Mouse (Mus musculus) stomach, embryonic 16.5 days (tissue): ENCODE results near the gene Bicral. TPM values are rescaled to one million over a fixed set of nuclear protein-coding genes. Genes with fewer than 3 reads are reported as not detected.
"Not testable (repeated sequence)": the region's sequence is repeated elsewhere in the genome, so short reads cannot be mapped to it uniquely, and the experiment has no call there.

ENCODE experiments used
- ATAC-seq: fragments of 200-750 bp; cut with Nextera tagmentation; 2 replicates; pipeline ENCODE4 v1.8.0; 2017; ENCODE audit warnings: moderate number of reproducible peaks, moderate TSS enrichment; ENCODE audit not compliant: insufficient read depth, low FRiP score
- H3K27ac ChIP-seq: fragments of 300-500 bp; sonication (generic); 2 replicates; pipeline ENCODE4 v1.5.1; 2014; ENCODE audit warnings: low read length
- H3K27me3 ChIP-seq: fragments of 300-500 bp; sonication (generic); 2 replicates; pipeline ENCODE4 v1.6.1; 2014; ENCODE audit warnings: low read length, control low read depth, mixed read lengths; ENCODE audit not compliant: control insufficient read depth, insufficient read depth
- H3K36me3 ChIP-seq: fragments of 300-500 bp; sonication (generic); 2 replicates; pipeline ENCODE4 v1.6.1; 2014; ENCODE audit warnings: low read length; ENCODE audit not compliant: control insufficient read depth, insufficient read depth
- H3K4me1 ChIP-seq: fragments of 300-500 bp; sonication (generic); 2 replicates; pipeline ENCODE4 v1.6.1; 2014; ENCODE audit warnings: low read length, control low read depth, mixed read lengths; ENCODE audit not compliant: control insufficient read depth, insufficient read depth
- H3K4me2 ChIP-seq: fragments of 300-500 bp; sonication (generic); 2 replicates; pipeline ENCODE4 v1.6.1; 2014; ENCODE audit warnings: low read depth, low read length, mixed read lengths
- H3K4me3 ChIP-seq: fragments of 300-500 bp; sonication (generic); replicated peaks from 2 replicates; pipeline ENCODE4 v1.5.1; 2014; ENCODE audit warnings: mild to moderate bottlenecking, low read length
- H3K9ac ChIP-seq: fragments of 300-500 bp; sonication (generic); 2 replicates; pipeline ENCODE4 v1.6.1; 2014; ENCODE audit warnings: low read length
- H3K9me3 ChIP-seq: fragments of 300-500 bp; sonication (generic); replicated peaks from 2 replicates; pipeline ENCODE4 v1.6.1; 2016; ENCODE audit warnings: low read length, control low read depth; ENCODE audit not compliant: control insufficient read depth
- WGBS: fragments of 180-500 bp; shearing (Covaris S2); extraction: QIAGEN DNeasy Blood & Tissue Kit; methylation state at CpG from one replicate; pipeline ENCODE4 v1.1.7; 2014; 5-methylcytosine and 5-hydroxymethylcytosine counted together
- polyA plus RNA-seq: library from polyadenylated mRNA; unstranded; fragments of >200 nt; fragmentation: Nextera tagmentation; extraction: Ambion mirVana; gene quantifications from 2 replicates; pipeline ENCODE4 v1.2.1, GENCODE M21; 2015

The Bicral gene
- polyA plus RNA-seq, 1 experiment from 2014 or later, result 4.0 TPM

GRCm38 (mm10) chr17:46771616-46772015, 86.7 kb downstream of the Bicral start:
- Histone ChIP-seq H3K36me3 (peaks cover 9% of the 10 kb centered on the region; the same call in 1 of the 2 replicates), H3K9me3 (no peaks in the 10 kb centered on the region), H3K27ac (peak overlapping the region; percentile 93; the same call in 1 of the 2 replicates), H3K4me3 (peak overlapping the region; percentile 92), H3K9ac (peak overlapping the region; percentile 88), H3K4me1 (peaks cover 16% of the 10 kb centered on the region), H3K27me3 (no peaks in the 10 kb centered on the region), H3K4me2 (peak overlapping the region; percentile 79)
- WGBS, result 57% methylated on average over 17 of the region's 17 CpGs
- ATAC-seq, result no peak

- Histone ChIP-seq H3K4me1 (peaks cover 16% of the 10 kb centered on the region), H3K9ac (no peak overlapping the region), H3K27ac (no peak overlapping the region), H3K36me3 (peaks cover 8% of the 10 kb centered on the region; the same call in 1 of the 2 replicates), H3K4me2 (no peak overlapping the region), H3K27me3 (no peaks in the 10 kb centered on the region), H3K9me3 (no peaks in the 10 kb centered on the region), H3K4me3 (no peak overlapping the region)
- WGBS, result 86% methylated on average over 4 of the region's 4 CpGs
- ATAC-seq, result no peak
Measured at GRCm38 (mm10) chr17:46771025-46771424, 87.3 kb downstream of the Bicral start.

GRCm38 (mm10) chr17:46770546-46770945, 87.7 kb downstream of the Bicral start:
- Histone ChIP-seq H3K4me1 (peaks cover 16% of the 10 kb centered on the region), H3K4me2 (no peak overlapping the region), H3K9me3 (no peaks in the 10 kb centered on the region), H3K36me3 (peaks cover 8% of the 10 kb centered on the region; the same call in 1 of the 2 replicates), H3K27ac (no peak overlapping the region), H3K9ac (no peak overlapping the region), H3K27me3 (no peaks in the 10 kb centered on the region), H3K4me3 (no peak overlapping the region)
- no peak for ATAC-seq
- WGBS, result 91% methylated on average over 11 of the region's 11 CpGs

GRCm38 (mm10) chr17:46767868-46768267, 90.4 kb downstream of the Bicral start:
- Histone ChIP-seq H3K36me3 (no peaks in the 10 kb centered on the region), H3K9ac (no peak overlapping the region), H3K4me1 (peaks cover 7% of the 10 kb centered on the region), H3K4me2 (no peak overlapping the region), H3K4me3 (no peak overlapping the region), H3K27me3 (no peaks in the 10 kb centered on the region), H3K27ac (no peak overlapping the region), H3K9me3 (no peaks in the 10 kb centered on the region)
- ATAC-seq, result no peak
- 48% methylated on average over 8 of the region's 8 CpGs for WGBS

GRCm38 (mm10) chr17:46764916-46765315, 93.4 kb downstream of the Bicral start:
- 61% methylated on average over 9 of the region's 9 CpGs for WGBS
- H3K36me3 ChIP-seq, H3K27ac ChIP-seq, ATAC-seq, H3K4me3 ChIP-seq, H3K27me3 ChIP-seq, H3K9me3 ChIP-seq, H3K4me2 ChIP-seq, H3K9ac ChIP-seq, H3K4me1 ChIP-seq: not testable (repeated sequence)

- no peaks in the 10 kb centered on the region for H3K27me3 ChIP-seq
- no peaks in the 10 kb centered on the region for H3K9me3 ChIP-seq
- WGBS, result 69% methylated on average over 2 of the region's 2 CpGs
- H3K4me1 ChIP-seq, result no peaks in the 10 kb centered on the region
- no peak within 1 kb of the TSS for H3K9ac ChIP-seq
- ATAC-seq, result 0 out of 2 replicates have a peak, but pooled peaks have one; percentile 17
- H3K4me3 ChIP-seq, result no peak within 1 kb of the TSS
- no peak within 1 kb of the TSS for H3K4me2 ChIP-seq
- H3K27ac ChIP-seq, result no peak within 1 kb of the TSS
- no peaks in the 10 kb centered on the region for H3K36me3 ChIP-seq
Measured at GRCm38 (mm10) chr17:46763544-46763943, 94.7 kb downstream of the Bicral start, which contains the start of gene Ptcra. TSS of gene Ptcra (minus strand) at chr17:46763712.

- H3K36me3 ChIP-seq, result no peaks in the 10 kb centered on the region
- no peak for ATAC-seq
- 70% methylated on average over 12 of the region's 12 CpGs for WGBS
- no peak overlapping the region for H3K4me3 ChIP-seq
- no peak overlapping the region for H3K4me2 ChIP-seq
- no peaks in the 10 kb centered on the region for H3K27me3 ChIP-seq
- no peaks in the 10 kb centered on the region for H3K4me1 ChIP-seq
- H3K27ac ChIP-seq, result no peak overlapping the region
- no peaks in the 10 kb centered on the region for H3K9me3 ChIP-seq
- no peak overlapping the region for H3K9ac ChIP-seq
Measured at GRCm38 (mm10) chr17:46758753-46759152, 99.5 kb downstream of the Bicral start.

GRCm38 (mm10) chr17:46751794-46752556, 106.3 kb downstream of the Bicral start, which contains the start of gene Cnpy3:
TSS of gene Cnpy3 (minus strand) at chr17:46752214.
- peak; percentile 100 for ATAC-seq
- H3K36me3 ChIP-seq, result 0 out of 2 replicates have a peak, but pooled peaks cover 2% of the 10 kb centered on the region
- H3K9ac ChIP-seq, result peak within 1 kb of the TSS; percentile 86
- no peaks in the 10 kb centered on the region for H3K27me3 ChIP-seq
- H3K27ac ChIP-seq, result peak within 1 kb of the TSS; percentile 90
- peak within 1 kb of the TSS; percentile 89 for H3K4me3 ChIP-seq
- H3K4me1 ChIP-seq, result peaks cover 7% of the 10 kb centered on the region
- peak within 1 kb of the TSS; percentile 83 for H3K4me2 ChIP-seq
- H3K9me3 ChIP-seq, result no peaks in the 10 kb centered on the region
- under 1% methylated on average over 58 of the region's 58 CpGs for WGBS

GRCm38 (mm10) chr17:46751056-46751793, 107.1 kb downstream of the Bicral start:
- Histone ChIP-seq H3K36me3 (0 out of 2 replicates have a peak, but pooled peaks cover 8% of the 10 kb centered on the region), H3K4me3 (peak overlapping the region; percentile 89), H3K4me1 (peaks cover 7% of the 10 kb centered on the region), H3K9me3 (no peaks in the 10 kb centered on the region), H3K4me2 (peak overlapping the region; percentile 83), H3K27ac (peak overlapping the region; percentile 90), H3K27me3 (no peaks in the 10 kb centered on the region), H3K9ac (peak overlapping the region; percentile 86)
- 16% methylated on average over 16 of the region's 16 CpGs for whole genome bisulfite sequencing
- ATAC-seq, result no peak
